Mouse (Mus musculus) myocyte (in vitro differentiated cells): ENCODE results near the gene Cebpg.

Experiments
- E2F4 ChIP-seq: IDR thresholded peaks from one replicate; pipeline ENCODE4 v1.6.1; 2011; ENCODE audit warnings: mild to moderate bottlenecking, control low read depth, moderate library complexity; ENCODE audit not compliant: insufficient read depth
- MAX ChIP-seq: IDR thresholded peaks from one replicate; pipeline ENCODE4 v1.6.1; 2011; ENCODE audit warnings: low read depth, mild to moderate bottlenecking, control low read depth
- TCF12 ChIP-seq: IDR thresholded peaks from one replicate; pipeline ENCODE4 v1.6.1; 2011; ENCODE audit warnings: mild to moderate bottlenecking, control low read depth; ENCODE audit not compliant: poor library complexity, insufficient read depth, severe bottlenecking
- USF1 ChIP-seq: IDR thresholded peaks from one replicate; pipeline ENCODE4 v1.6.1; 2011; ENCODE audit warnings: low read depth, mild to moderate bottlenecking, control low read depth, moderate library complexity

DNA sequence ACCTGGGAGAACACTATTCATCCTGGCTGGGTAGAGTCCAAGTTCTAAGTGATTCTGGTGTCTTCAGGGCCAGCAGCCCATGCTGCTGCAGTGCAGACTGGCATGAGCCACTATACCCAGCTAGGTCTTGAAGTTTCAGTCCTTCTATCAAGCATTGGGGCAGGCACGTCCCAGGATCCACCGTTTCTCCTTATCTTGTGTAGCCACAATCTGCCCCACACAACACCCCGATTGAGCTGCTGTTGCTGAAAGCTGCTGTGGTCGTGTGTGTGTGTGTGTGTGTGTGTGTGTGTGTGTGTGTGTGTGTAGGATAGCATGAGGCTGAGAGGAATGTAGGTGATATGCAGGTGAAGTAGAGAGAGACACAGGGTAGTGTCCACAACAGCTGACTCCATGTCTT lies 20.8 kb downstream of the Cebpg start:
- no peak for TF ChIP-seq E2F4
- no peak for TF ChIP-seq MAX
- no peak for TF ChIP-seq TCF12
- no peak for TF ChIP-seq USF1
